Mouse (Mus musculus) hindbrain, embryonic 11.5 days (tissue): Measurements from ENCODE around the gene Tbc1d1. TPM values are rescaled to one million over a fixed set of nuclear protein-coding genes. Genes with fewer than 3 reads are reported as not detected.

Experiments
- ATAC-seq: fragments of 200-750 bp; cut with Nextera tagmentation; 2 replicates; pipeline ENCODE4 v1.8.0; 2017; ENCODE audit warnings: mild to moderate bottlenecking, moderate TSS enrichment, moderate library complexity; ENCODE audit not compliant: low FRiP score
- DNase-seq: peaks from one replicate; pipeline ENCODE4 v3.0.0-alpha.2; 2015; ENCODE audit warnings: low spot score
- H3K27ac ChIP-seq: fragments of 300-500 bp; sonication (generic); 2 replicates; pipeline ENCODE4 v1.5.1; 2014; ENCODE audit warnings: mild to moderate bottlenecking, low read depth, low read length
- H3K27me3 ChIP-seq: fragments of 300-500 bp; sonication (generic); 2 replicates; pipeline ENCODE4 v1.6.1; 2014; ENCODE audit warnings: mild to moderate bottlenecking, low read length, moderate library complexity, mixed read lengths; ENCODE audit not compliant: control insufficient read depth, insufficient read depth
- H3K36me3 ChIP-seq: fragments of 300-500 bp; sonication (generic); 2 replicates; pipeline ENCODE4 v1.6.1; 2014; ENCODE audit warnings: mild to moderate bottlenecking, low read length, moderate library complexity, mixed read lengths; ENCODE audit not compliant: control insufficient read depth, insufficient read depth
- H3K4me1 ChIP-seq: fragments of 300-500 bp; sonication (generic); replicated peaks from 2 replicates; pipeline ENCODE4 v1.6.1; 2014; ENCODE audit warnings: low read length, mixed read lengths; ENCODE audit not compliant: control insufficient read depth, insufficient read depth
- H3K4me2 ChIP-seq: fragments of 300-500 bp; sonication (generic); replicated peaks from 2 replicates; pipeline ENCODE4 v1.6.1; 2014; ENCODE audit warnings: mild to moderate bottlenecking, low read depth, low read length
- H3K4me3 ChIP-seq: fragments of 300-500 bp; sonication (generic); 2 replicates; pipeline ENCODE4 v1.5.1; 2014; ENCODE audit warnings: low read depth, low read length
- H3K9ac ChIP-seq: fragments of 300-500 bp; sonication (generic); 2 replicates; pipeline ENCODE4 v1.6.1; 2014; ENCODE audit warnings: low read depth, low read length
- H3K9me3 ChIP-seq: fragments of 300-500 bp; sonication (generic); 2 replicates; pipeline ENCODE4 v1.6.1; 2016; ENCODE audit warnings: low read length; ENCODE audit not compliant: control insufficient read depth
- WGBS: fragments of 180-500 bp; shearing (Covaris S2); extraction: QIAGEN DNeasy Blood & Tissue Kit; methylation state at CpG from one replicate; pipeline ENCODE4 v1.1.7; 2014; 5-methylcytosine and 5-hydroxymethylcytosine counted together
- polyA plus RNA-seq: library from polyadenylated mRNA; unstranded; fragments of >200 nt; fragmentation: Nextera tagmentation; extraction: Ambion mirVana; gene quantifications from 2 replicates; pipeline ENCODE4 v1.2.1, GENCODE M21; 2014

Gene Tbc1d1
- polyA plus RNA-seq, 1 experiment from 2014 or later, result 20.2 TPM

DNA sequence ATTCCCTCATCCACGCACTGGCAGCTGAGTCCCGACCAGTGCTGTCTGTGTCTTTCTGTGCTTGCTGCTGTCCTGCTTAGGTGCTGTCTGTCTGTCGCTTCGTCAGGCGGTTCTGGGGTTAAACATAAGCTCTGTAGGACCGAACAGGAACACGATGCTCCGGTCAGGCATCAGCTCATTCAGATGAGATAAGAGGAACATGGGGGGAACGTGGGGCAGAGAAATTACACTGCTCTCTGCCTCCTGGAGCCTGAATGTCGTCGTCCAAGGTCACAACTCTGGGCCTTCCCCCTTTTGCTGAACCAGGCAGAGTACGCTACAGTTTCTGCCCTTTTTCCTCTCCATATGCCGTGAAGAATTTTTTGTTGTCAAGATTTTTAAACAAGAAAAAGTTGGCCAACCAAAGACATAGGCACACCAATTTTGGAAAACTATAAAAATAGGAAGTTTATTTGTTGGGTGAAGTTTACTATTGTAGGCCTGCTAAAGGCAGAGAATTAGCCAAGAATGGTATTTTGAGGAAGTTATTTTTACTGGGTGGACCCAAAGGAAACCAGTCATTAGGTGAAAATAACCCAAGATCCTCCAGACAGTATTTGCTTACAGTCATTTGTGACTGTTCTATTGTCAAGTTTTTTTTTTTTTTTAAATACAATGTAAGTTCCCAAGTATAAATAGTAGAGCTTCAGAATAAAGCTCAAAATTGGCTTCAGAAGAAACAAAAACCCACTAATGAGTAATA is 85.0 kb downstream of the Tbc1d1 start:
- H3K4me3 ChIP-seq, result no peak overlapping the region
- no peak overlapping the region for H3K27ac ChIP-seq
- 0 out of 2 replicates have a peak, but pooled peaks cover 3% of the 10 kb centered on the region for H3K4me1 ChIP-seq
- no peaks in the 10 kb centered on the region for H3K36me3 ChIP-seq
- H3K9me3 ChIP-seq, result no peaks in the 10 kb centered on the region
- H3K4me2 ChIP-seq, result no peak overlapping the region
- DNase-seq (no peak), ATAC-seq (no peak)
- no peaks in the 10 kb centered on the region for H3K27me3 ChIP-seq
- WGBS, result 80% methylated on average over 13 of the region's 13 CpGs
- no peak overlapping the region for H3K9ac ChIP-seq

DNA sequence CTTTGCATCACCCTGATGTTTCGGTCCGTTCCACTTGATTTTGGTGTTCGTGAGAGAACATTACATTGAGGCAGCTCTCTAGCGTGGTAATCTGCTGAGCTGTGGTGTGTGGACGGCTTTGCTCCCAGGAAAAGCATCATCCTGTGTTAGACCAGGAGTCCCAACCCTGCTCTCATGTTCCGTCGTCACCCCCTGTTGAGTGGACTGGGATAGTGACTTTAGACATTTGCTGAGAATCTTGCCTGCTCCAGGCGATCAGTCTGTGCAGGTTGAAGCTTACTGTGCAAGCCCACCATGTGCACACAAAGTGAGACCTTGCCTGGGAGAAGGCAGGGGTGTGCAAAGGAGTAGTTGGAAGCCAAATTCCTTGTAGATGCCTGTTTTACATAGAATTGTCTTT is 85.8 kb downstream of the Tbc1d1 start:
- no peak overlapping the region for H3K27ac ChIP-seq
- H3K9me3 ChIP-seq, result no peaks in the 10 kb centered on the region
- no peaks in the 10 kb centered on the region for H3K27me3 ChIP-seq
- 85% methylated on average over 8 of the region's 8 CpGs for WGBS
- no peak overlapping the region for H3K4me2 ChIP-seq
- no peak for DNase-seq
- H3K4me1 ChIP-seq, result 0 out of 2 replicates have a peak, but pooled peaks cover 3% of the 10 kb centered on the region
- no peak for ATAC-seq
- H3K4me3 ChIP-seq, result no peak overlapping the region
- no peak overlapping the region for H3K9ac ChIP-seq
- no peaks in the 10 kb centered on the region for H3K36me3 ChIP-seq

DNA sequence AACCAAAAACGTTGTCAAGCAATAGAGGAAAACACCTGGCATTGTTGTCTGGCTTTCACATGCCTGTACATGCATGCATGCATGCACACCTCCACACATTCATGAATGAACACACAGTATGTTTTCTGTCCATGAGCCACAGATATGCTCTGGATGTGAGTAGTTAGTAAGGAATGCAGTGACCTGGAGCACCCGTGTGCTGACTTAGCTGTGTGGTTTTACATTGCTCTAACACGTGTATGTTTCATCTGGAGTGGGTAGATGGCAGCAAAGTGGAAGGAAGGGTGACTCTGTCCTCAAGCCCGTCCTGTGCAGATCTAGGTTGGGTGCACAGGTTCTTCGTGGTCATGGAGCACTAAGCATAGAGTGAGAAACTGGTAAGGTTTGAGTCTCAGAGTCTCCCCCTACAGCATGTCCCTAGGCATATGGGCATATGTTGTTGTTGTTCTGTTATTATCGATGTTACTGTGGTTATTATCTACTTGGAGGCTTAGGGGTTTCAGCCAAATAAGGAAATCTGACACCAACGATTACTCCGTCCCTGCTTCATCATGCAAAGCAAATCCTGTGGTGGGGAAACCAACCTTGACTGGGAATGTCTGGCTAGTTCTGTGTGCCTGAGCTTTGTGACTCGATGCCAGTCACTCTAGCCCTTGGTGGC is 86.8 kb downstream of the Tbc1d1 start:
- Histone ChIP-seq H3K9me3 (no peaks in the 10 kb centered on the region), H3K27ac (no peak overlapping the region), H3K4me2 (no peak overlapping the region), H3K27me3 (no peaks in the 10 kb centered on the region), H3K9ac (no peak overlapping the region), H3K36me3 (no peaks in the 10 kb centered on the region), H3K4me1 (0 out of 2 replicates have a peak, but pooled peaks cover 3% of the 10 kb centered on the region), H3K4me3 (no peak overlapping the region)
- DNase-seq, result no peak
- 77% methylated on average over 9 of the region's 9 CpGs for WGBS
- ATAC-seq, result no peak

DNA sequence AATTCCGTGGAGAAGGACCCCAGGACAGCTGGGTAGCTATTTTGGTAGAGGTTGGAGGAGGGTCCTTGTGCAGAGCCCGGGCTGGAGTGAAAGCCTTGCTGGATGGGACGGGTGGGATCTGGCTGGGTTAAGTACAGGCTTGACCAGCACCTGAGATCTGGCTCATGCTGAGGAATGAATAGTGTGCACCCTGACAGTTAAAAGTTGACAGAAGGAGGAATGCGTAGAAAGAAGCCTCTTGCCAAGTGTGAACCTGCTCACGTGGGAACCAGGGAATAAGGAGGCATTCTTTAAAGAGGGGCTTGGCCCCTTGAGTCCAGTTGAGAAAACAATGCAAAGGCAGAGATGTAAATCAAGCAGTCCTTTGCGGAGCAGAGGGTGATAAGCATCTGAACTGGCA is 87.6 kb downstream of the Tbc1d1 start:
- Histone ChIP-seq H3K4me3 (no peak overlapping the region), H3K27ac (no peak overlapping the region), H3K4me2 (no peak overlapping the region), H3K9ac (no peak overlapping the region), H3K9me3 (no peaks in the 10 kb centered on the region), H3K36me3 (no peaks in the 10 kb centered on the region), H3K27me3 (no peaks in the 10 kb centered on the region), H3K4me1 (0 out of 2 replicates have a peak, but pooled peaks cover 3% of the 10 kb centered on the region)
- 36% methylated on average over 6 of the region's 6 CpGs for WGBS
- ATAC-seq (no peak), DNase-seq (no peak)

DNA sequence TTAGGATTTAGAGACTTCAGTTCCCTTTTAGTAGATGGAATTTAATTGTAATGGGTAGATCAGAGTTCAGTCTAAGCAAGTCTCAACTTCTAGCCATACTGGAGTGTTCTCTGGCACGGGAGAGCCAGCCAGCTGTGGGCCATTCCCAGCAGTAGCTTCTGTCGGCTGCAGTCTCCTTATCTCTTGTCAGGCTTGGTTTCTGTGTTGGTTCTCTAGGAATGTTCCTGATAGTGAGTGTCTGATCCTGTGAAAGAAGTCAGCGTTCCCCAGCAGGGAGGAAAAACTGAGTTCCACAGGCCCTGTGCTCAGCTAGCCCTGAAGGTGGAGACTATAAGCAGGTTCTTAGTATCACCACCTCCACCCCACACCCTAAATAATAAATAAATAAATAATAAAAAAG is 88.2 kb downstream of the Tbc1d1 start:
- Histone ChIP-seq H3K27ac (no peak overlapping the region), H3K4me1 (0 out of 2 replicates have a peak, but pooled peaks cover 3% of the 10 kb centered on the region)
- WGBS, result 40% methylated on average over 3 of the region's 3 CpGs

DNA sequence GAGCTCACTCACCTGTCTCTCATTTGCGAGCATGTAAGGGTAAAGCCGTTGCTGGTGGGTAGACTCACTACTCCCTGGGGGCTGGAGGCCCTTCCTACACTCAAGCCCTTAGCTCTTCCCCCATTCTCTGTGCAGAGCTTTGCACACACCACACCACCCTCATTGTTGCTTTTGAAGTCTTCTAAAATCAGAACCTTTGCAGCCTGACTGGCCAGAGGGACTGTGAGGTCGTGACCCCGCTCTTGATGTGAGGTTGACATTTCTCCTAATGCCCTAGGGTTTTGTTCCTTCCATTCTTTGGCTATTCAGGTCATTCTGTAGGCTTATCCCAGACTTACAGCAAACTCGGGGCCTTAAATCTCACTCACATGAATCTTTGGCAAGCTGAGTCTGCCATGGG is 88.6 kb downstream of the Tbc1d1 start:
- DNase-seq, result no peak
- no peaks in the 10 kb centered on the region for H3K36me3 ChIP-seq
- no peaks in the 10 kb centered on the region for H3K27me3 ChIP-seq

More for the DNA sequence above, 88.2 kb downstream of the Tbc1d1 start:
- Histone ChIP-seq H3K4me2 (no peak overlapping the region), H3K9me3 (no peaks in the 10 kb centered on the region), H3K4me3 (no peak overlapping the region), H3K36me3 (no peaks in the 10 kb centered on the region), H3K9ac (no peak overlapping the region), H3K27me3 (no peaks in the 10 kb centered on the region)
- ATAC-seq (no peak), DNase-seq (no peak)

DNA sequence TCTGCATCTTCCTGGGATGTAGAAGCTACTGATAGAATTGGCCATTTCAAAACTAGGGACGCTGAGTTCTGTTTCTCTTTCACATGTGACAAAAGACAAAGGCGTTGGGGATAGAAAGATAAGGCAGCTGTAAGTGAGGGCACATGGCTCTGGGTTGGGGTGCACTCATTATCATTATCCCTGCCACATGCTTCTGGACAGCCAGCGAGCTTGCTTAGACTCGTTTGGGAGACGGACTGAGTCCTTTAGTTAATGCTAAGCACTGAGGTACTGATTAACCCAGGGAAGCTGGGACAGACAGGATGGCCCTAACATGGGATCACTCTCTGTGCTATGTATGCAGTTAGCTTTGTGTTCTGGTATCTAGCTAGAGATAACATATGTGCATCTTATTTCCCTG is 95.3 kb downstream of the Tbc1d1 start:
- WGBS, result 59% methylated on average over 5 of the region's 5 CpGs
- no peak overlapping the region for H3K9ac ChIP-seq
- no peaks in the 10 kb centered on the region for H3K9me3 ChIP-seq
- no peak overlapping the region for H3K4me2 ChIP-seq
- ATAC-seq, result no peak
- H3K36me3 ChIP-seq, result no peaks in the 10 kb centered on the region
- H3K27ac ChIP-seq, result no peak overlapping the region
- no peaks in the 10 kb centered on the region for H3K27me3 ChIP-seq
- H3K4me1 ChIP-seq, result peaks cover 3% of the 10 kb centered on the region; the same call in 1 of the 2 replicates
- DNase-seq, result no peak
- no peak overlapping the region for H3K4me3 ChIP-seq

More for the DNA sequence above, 88.6 kb downstream of the Tbc1d1 start:
- H3K9ac ChIP-seq, result no peak overlapping the region
- no peak overlapping the region for H3K4me3 ChIP-seq
- 0 out of 2 replicates have a peak, but pooled peaks cover 3% of the 10 kb centered on the region for H3K4me1 ChIP-seq
- ATAC-seq, result no peak
- H3K27ac ChIP-seq, result no peak overlapping the region
- H3K9me3 ChIP-seq, result no peaks in the 10 kb centered on the region
- H3K4me2 ChIP-seq, result no peak overlapping the region
- 21% methylated on average over 5 of the region's 5 CpGs for WGBS

DNA sequence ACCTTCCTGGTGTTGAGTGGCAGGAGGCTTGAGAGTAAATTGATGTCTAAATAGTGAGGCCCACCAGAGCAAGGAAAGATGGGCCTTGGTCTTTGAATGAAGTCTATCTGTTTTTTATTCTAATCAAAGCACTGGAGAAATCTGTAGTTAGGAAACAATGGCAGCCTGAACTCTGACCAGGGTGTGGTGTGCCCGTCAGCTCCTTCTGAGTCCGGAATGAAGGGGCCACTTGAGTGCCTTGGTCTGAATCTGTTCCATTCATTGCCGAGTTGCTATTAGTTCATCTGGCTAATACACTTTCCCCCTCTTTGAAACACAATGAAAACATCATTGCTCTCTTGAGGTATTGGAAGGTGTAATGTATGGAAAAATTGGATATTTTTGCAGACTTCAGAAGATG is 98.2 kb downstream of the Tbc1d1 start:
- no peaks in the 10 kb centered on the region for H3K36me3 ChIP-seq
- no peak overlapping the region for H3K27ac ChIP-seq
- H3K9ac ChIP-seq, result no peak overlapping the region
- no peak for ATAC-seq
- H3K4me3 ChIP-seq, result no peak overlapping the region
- no peaks in the 10 kb centered on the region for H3K9me3 ChIP-seq
- H3K4me1 ChIP-seq, result peaks cover 3% of the 10 kb centered on the region; the same call in 1 of the 2 replicates
- H3K4me2 ChIP-seq, result no peak overlapping the region
- WGBS, result 19% methylated on average over 3 of the region's 3 CpGs
- no peak for DNase-seq
- H3K27me3 ChIP-seq, result no peaks in the 10 kb centered on the region

DNA sequence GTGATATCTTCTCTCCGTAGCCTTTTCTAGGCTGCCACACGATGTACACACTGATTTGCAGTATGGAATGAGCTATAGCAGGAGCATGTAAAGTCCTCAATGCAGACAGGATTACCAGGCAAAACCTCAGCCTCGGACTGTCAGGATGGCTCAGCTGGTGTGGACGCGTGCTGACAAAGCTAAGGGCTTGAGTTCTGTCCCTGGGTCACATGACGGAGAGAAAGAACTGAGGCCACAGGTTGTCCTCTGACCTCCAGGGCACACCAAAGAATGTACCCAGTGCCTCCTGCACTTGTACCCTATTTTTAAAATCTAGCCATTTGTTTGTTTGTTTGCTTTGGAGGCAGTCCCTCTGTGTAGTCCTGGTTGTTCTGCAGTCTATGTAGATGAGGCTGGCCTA is 98.9 kb downstream of the Tbc1d1 start:
- Histone ChIP-seq H3K4me2 (no peak overlapping the region), H3K9me3 (no peaks in the 10 kb centered on the region), H3K27ac (no peak overlapping the region), H3K9ac (no peak overlapping the region), H3K36me3 (no peaks in the 10 kb centered on the region), H3K27me3 (no peaks in the 10 kb centered on the region), H3K4me1 (peaks cover 3% of the 10 kb centered on the region; the same call in 1 of the 2 replicates), H3K4me3 (no peak overlapping the region)
- DNase-seq (no peak), ATAC-seq (no peak)
- WGBS, result 26% methylated on average over 6 of the region's 6 CpGs
